Mouse (Mus musculus) bone marrow, adult 2 months (tissue): ENCODE results near the gene Trip13.

Experiments
- CTCF ChIP-seq: fragments of 200-500 bp; IDR thresholded peaks from 2 replicates; pipeline ENCODE4 v1.5.1; 2011; ENCODE audit warnings: low read length, control low read depth; ENCODE audit not compliant: control insufficient read depth, insufficient read depth
- POLR2A ChIP-seq: fragments of 200-500 bp; IDR thresholded peaks from 2 replicates; pipeline ENCODE4 v1.6.1; 2011; ENCODE audit warnings: low read depth, mild to moderate bottlenecking, control low read depth, low read length, borderline replicate concordance; ENCODE audit not compliant: control insufficient read depth

DNA sequence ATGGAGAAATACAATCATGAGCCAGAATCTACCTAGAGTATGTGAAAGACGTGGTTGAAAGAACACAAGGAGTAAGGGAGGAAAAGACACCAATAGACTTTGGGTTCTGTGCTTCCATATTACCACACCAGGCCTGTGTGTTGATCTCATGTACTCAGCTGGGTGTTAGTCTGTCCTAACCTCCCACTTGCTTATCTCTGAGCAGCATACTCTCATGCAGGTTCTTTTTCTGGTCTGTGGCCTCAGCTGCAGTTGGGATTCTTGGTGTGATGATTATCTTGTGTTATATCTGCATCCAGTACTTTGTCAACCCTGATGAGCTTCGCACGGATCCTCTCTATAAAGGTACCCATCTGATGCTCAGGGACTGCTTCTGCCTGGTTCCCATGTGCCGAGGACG, 39.4 kb upstream of the Trip13 start:
- TF ChIP-seq CTCF, result no peak
- TF ChIP-seq POLR2A, result no peak
